Mouse (Mus musculus) neural tube, embryonic 13.5 days (tissue): ENCODE measurements around the gene Tmem218. TPM values are rescaled to one million over a fixed set of nuclear protein-coding genes. Genes with fewer than 3 reads are reported as not detected.

Experiments
- ATAC-seq: fragments of 200-750 bp; cut with Nextera tagmentation; 2 replicates; pipeline ENCODE4 v1.8.0; 2017; ENCODE audit warnings: low read depth, mild to moderate bottlenecking, moderate TSS enrichment, moderate library complexity
- H3K27ac ChIP-seq: fragments of 300-500 bp; sonication (generic); replicated peaks from 2 replicates; pipeline ENCODE4 v1.5.1; 2015; ENCODE audit warnings: moderate library complexity, mild to moderate bottlenecking, inconsistent platforms
- H3K27me3 ChIP-seq: fragments of 300-500 bp; sonication (generic); 2 replicates; pipeline ENCODE4 v1.6.1; 2015; ENCODE audit warnings: mild to moderate bottlenecking, inconsistent platforms
- H3K36me3 ChIP-seq: fragments of 300-500 bp; sonication (generic); 2 replicates; pipeline ENCODE4 v1.6.1; 2015; ENCODE audit warnings: mild to moderate bottlenecking, inconsistent platforms
- H3K4me1 ChIP-seq: fragments of 300-500 bp; sonication (generic); replicated peaks from 2 replicates; pipeline ENCODE4 v1.6.1; 2015; ENCODE audit warnings: inconsistent platforms
- H3K4me2 ChIP-seq: fragments of 300-500 bp; sonication (generic); 2 replicates; pipeline ENCODE4 v1.6.1; 2015; ENCODE audit warnings: inconsistent platforms, mild to moderate bottlenecking, moderate library complexity
- H3K4me3 ChIP-seq: fragments of 300-500 bp; sonication (generic); 2 replicates; pipeline ENCODE4 v1.5.1; 2015; ENCODE audit warnings: mild to moderate bottlenecking, inconsistent platforms
- H3K9ac ChIP-seq: fragments of 300-500 bp; sonication (generic); 2 replicates; pipeline ENCODE4 v1.6.1; 2015; ENCODE audit warnings: moderate library complexity, mild to moderate bottlenecking, inconsistent platforms
- H3K9me3 ChIP-seq: fragments of 300-500 bp; sonication (generic); 2 replicates; pipeline ENCODE4 v1.6.1; 2016; ENCODE audit warnings: inconsistent platforms
- WGBS: fragments of 180-500 bp; shearing (Covaris S2); methylation state at CpG from one replicate; pipeline ENCODE4 v1.1.7; 2015; 5-methylcytosine and 5-hydroxymethylcytosine counted together
- polyA plus RNA-seq: library from polyadenylated mRNA; unstranded; fragments of >200 nt; fragmentation: Nextera tagmentation; extraction: Ambion mirVana; gene quantifications from 2 replicates; pipeline ENCODE4 v1.2.1, GENCODE M21; 2015

The Tmem218 gene
- polyA plus RNA-seq: 12.2 and 12.5 TPM in 2 replicates

DNA sequence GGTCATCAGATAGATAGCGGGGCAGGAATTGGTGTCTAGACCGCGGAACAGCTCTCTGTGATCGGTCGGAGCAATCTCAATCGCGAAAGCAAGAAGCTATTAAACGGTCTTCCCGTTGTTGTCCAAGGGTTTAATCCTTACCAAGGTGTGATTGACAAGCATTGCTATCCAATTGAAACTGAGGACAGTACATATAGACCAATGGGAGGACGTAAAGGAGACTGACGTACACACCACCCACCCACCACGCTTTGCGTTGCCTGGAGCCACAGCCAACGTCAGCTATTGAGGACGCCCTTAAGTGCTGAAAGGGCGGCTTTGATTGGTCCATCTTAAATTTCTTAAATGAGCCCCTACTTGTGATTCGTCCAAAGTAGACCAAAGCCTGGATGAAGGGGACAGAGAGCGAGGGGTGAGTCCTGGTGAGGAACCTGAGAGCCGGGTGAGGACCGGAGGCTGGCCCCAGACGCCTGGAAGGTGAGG, at the start of gene Tmem218:
Gene Tmem218, plus strand, starts transcription at position 295 of the 483 bp plus-strand sequence.
- peak; percentile 100 for ATAC-seq
- H3K36me3 ChIP-seq: no peaks in the 10 kb centered on the region
- H3K9me3 ChIP-seq: no peaks in the 10 kb centered on the region
- H3K4me3 ChIP-seq: peak within 1 kb of the TSS; percentile 64
- peak within 1 kb of the TSS; percentile 92 for H3K27ac ChIP-seq
- H3K4me1 ChIP-seq: peaks cover 16% of the 10 kb centered on the region
- WGBS: 1% methylated on average over 21 of the region's 21 CpGs
- no peaks in the 10 kb centered on the region for H3K27me3 ChIP-seq
- H3K4me2 ChIP-seq: peak within 1 kb of the TSS; percentile 80
- peak within 1 kb of the TSS; percentile 79 for H3K9ac ChIP-seq

DNA sequence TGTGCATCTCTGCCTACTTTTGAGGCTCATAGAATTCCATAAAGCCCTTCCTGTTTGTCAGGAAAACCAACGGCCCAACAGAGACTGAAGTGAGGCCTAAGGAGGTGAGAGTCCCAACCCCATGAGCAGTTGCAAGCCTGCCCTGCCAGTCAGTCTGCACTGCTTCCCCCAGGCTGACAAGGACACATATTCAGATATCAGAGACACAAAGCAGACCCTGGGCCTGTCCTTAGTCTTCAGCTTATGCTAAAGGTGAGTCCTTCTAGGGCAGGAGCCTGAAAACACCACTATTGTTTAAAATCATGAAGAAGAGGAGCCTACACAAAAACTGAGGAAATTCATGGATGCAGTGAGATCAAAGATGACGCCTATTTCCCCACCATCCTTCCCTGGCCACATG, 47.3 kb upstream of the Tmem218 start:
- Histone ChIP-seq H3K9me3 (no peaks in the 10 kb centered on the region), H3K36me3 (no peaks in the 10 kb centered on the region), H3K27me3 (no peaks in the 10 kb centered on the region), H3K9ac (no peak overlapping the region), H3K4me2 (no peak overlapping the region), H3K4me1 (0 out of 2 replicates have a peak, but pooled peaks cover 6% of the 10 kb centered on the region), H3K27ac (no peak overlapping the region), H3K4me3 (no peak overlapping the region)
- 86% methylated on average over 2 of the region's 2 CpGs for WGBS
- ATAC-seq: no peak

DNA sequence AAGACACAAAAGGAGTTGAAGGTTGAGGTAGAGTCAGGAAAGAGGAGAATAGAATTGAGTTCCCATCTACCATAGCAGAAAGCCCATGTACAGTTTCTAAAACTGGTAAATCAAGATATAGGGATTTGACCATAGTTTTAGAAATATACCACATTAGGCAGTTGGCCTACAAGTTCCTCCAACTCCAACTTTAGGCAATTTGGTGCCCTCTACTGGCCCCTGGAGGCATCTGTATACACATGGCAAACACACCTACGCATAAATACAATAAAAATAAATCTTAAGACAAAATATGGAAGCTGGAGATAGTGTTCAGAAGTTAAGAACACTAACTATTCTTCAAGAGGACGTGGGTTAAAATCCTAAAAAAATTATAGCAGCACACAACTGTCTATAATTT, 41.1 kb upstream of the Tmem218 start:
- ATAC-seq: no peak
- Histone ChIP-seq H3K9me3 (no peaks in the 10 kb centered on the region), H3K36me3 (no peaks in the 10 kb centered on the region), H3K4me1 (no peaks in the 10 kb centered on the region), H3K4me3 (no peak overlapping the region), H3K27ac (no peak overlapping the region), H3K4me2 (no peak overlapping the region), H3K27me3 (no peaks in the 10 kb centered on the region), H3K9ac (no peak overlapping the region)
- WGBS: 69% methylated on average over 2 of the region's 2 CpGs

DNA sequence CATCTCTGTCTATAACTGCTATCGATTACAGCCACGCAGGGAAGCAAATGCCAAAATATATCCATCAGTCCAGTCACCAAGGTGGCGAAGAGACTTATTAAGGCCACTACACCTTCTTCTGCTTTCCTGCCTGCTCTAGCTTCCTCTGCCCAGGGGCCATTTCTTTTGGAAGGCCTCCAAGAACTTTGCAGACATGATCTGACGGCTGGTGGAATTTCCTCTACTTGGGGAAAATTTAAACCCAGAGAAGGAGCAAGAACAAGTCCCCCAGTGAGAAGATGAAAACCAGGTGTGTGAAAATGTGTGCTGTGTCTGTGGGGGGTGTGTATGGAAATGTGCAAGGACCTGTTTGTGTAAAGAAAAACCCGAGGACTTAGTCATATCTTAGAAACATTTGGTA, 34.6 kb upstream of the Tmem218 start:
- no peaks in the 10 kb centered on the region for H3K36me3 ChIP-seq
- no peak overlapping the region for H3K27ac ChIP-seq
- no peaks in the 10 kb centered on the region for H3K9me3 ChIP-seq
- 63% methylated on average over 5 of the region's 5 CpGs for WGBS
- H3K4me3 ChIP-seq: no peak overlapping the region
- ATAC-seq: no peak
- peaks cover 6% of the 10 kb centered on the region; the same call in 1 of the 2 replicates for H3K27me3 ChIP-seq
- H3K4me2 ChIP-seq: no peak overlapping the region
- peaks cover 33% of the 10 kb centered on the region for H3K4me1 ChIP-seq
- no peak overlapping the region for H3K9ac ChIP-seq

DNA sequence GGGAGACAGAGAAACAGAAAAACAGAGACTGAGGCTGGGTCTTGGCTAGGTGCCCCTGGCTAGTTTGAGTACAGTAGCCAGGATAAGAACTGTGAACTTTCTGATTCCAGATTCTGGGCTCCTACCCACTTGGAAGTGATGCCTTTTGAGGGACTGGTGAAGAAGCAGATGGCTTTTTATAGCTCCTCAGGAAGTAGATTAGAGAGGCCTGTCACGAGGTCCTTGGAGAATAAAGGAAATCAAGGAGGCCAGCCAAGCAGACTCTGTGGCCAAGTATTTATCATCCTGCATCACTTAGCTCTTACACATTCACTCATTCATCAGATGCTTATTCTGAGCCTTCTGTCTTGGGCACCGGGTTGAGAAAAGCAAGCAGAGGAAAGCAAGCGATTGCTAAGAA, 32.0 kb upstream of the Tmem218 start:
- no peaks in the 10 kb centered on the region for H3K9me3 ChIP-seq
- WGBS: 46% methylated on average over 3 of the region's 3 CpGs
- no peak for ATAC-seq
- H3K27me3 ChIP-seq: peaks cover 6% of the 10 kb centered on the region; the same call in 1 of the 2 replicates
- H3K9ac ChIP-seq: no peak overlapping the region
- no peak overlapping the region for H3K4me2 ChIP-seq
- no peak overlapping the region for H3K27ac ChIP-seq
- H3K4me3 ChIP-seq: no peak overlapping the region
- H3K4me1 ChIP-seq: peaks cover 52% of the 10 kb centered on the region
- no peaks in the 10 kb centered on the region for H3K36me3 ChIP-seq

DNA sequence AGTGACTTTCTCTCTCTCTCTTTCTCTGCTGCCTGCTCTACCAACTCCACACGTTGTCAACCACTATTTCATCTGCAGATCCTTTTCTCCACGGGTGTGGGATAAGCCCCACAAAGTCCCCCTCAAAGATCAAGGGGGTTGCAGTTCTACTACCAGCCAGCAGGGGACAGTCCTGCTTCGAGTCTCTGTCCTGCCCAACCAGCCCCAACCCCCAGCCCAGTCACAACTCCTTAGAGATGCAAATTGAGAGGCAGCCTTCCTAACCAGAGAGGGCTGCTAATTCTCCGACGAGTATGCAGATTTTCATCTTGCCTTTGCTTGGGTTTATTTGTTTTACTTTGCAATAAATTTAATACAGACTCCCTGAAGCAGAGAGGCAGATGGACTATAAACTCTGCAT, 30.9 kb upstream of the Tmem218 start:
- no peak overlapping the region for H3K9ac ChIP-seq
- no peaks in the 10 kb centered on the region for H3K9me3 ChIP-seq
- 1% methylated on average over 5 of the region's 5 CpGs for WGBS
- H3K27ac ChIP-seq: peak overlapping the region; percentile 18
- peaks cover 59% of the 10 kb centered on the region for H3K4me1 ChIP-seq
- no peak overlapping the region for H3K4me2 ChIP-seq
- H3K36me3 ChIP-seq: no peaks in the 10 kb centered on the region
- H3K27me3 ChIP-seq: peaks cover 6% of the 10 kb centered on the region; the same call in 1 of the 2 replicates
- ATAC-seq: peak; percentile 76
- no peak overlapping the region for H3K4me3 ChIP-seq

DNA sequence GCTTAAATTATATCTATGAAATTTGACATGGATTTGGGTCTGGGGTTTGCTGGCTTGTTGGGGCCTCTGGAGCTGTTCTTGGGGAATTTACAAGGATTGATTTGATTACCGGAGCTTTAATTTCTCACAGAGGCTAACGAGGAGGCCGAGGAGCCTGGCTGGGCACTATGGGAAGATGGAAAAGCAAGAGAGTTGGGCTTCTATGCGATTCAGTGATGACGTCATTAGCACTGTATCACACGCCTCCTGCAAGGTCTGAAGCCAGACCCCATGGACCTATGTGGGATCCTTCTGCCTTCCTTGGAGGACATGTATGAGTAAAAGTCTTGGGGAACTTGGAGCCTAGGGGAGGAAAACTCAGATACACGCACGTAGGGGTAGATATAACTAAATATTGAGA, 30.5 kb upstream of the Tmem218 start:
- Histone ChIP-seq H3K4me2 (no peak overlapping the region), H3K4me1 (peaks cover 59% of the 10 kb centered on the region), H3K9me3 (no peaks in the 10 kb centered on the region), H3K27me3 (peaks cover 6% of the 10 kb centered on the region; the same call in 1 of the 2 replicates), H3K27ac (peak overlapping the region; percentile 18), H3K36me3 (no peaks in the 10 kb centered on the region), H3K9ac (no peak overlapping the region), H3K4me3 (no peak overlapping the region)
- ATAC-seq: no peak; the same call in 1 of the 2 replicates
- 39% methylated on average over 8 of the region's 8 CpGs for WGBS

DNA sequence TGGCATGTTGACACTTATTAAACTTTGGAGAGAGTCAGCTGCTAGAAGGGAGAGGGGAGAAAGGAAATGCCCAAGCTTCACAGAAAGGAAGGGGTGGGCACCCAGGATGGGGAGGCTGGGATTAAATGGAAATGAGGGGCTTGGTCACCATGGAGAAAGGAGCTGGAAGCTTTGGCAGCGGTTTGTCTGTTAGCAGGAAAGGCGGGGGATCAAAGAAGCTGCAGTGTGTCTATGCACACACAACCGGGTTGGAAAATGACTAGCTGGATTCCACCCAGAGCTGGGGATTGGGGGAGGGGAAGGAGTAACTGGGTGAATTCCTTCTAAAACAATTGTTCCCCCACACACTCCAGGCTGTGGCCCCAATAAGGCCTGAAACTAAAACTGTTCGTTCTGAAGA, 29.1 kb upstream of the Tmem218 start:
- no peak overlapping the region for H3K4me2 ChIP-seq
- WGBS: 19% methylated on average over 4 of the region's 4 CpGs
- H3K4me1 ChIP-seq: peaks cover 59% of the 10 kb centered on the region
- H3K9me3 ChIP-seq: no peaks in the 10 kb centered on the region
- H3K27me3 ChIP-seq: peaks cover 6% of the 10 kb centered on the region; the same call in 1 of the 2 replicates
- peak; percentile 59 for ATAC-seq
- no peak overlapping the region; the same call in 1 of the 2 replicates for H3K9ac ChIP-seq
- H3K36me3 ChIP-seq: no peaks in the 10 kb centered on the region
- no peak overlapping the region for H3K4me3 ChIP-seq
- H3K27ac ChIP-seq: peak overlapping the region; percentile 66

DNA sequence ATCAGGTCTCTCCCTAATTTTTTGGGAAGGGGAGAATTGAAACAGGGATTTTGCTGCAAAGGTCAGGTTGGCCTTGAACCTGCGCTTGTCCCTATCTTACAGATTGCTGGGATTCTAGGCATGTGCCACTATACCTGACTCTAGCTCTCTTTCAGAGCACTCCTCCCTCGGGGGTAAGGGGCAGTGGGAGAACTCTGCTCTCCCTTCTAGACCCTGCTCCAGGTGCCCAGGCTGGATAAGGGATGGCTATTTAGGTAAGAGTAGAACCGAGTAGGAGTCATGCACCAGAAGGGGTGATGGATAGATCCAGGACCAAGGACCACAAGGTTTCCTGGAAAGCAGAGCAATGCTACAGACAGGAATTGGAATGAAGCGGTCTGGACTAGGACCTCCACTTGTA, 28.4 kb upstream of the Tmem218 start:
- Histone ChIP-seq H3K27ac (no peak overlapping the region), H3K4me2 (no peak overlapping the region), H3K27me3 (peaks cover 6% of the 10 kb centered on the region; the same call in 1 of the 2 replicates), H3K9me3 (no peaks in the 10 kb centered on the region), H3K9ac (no peak overlapping the region), H3K4me3 (no peak overlapping the region), H3K36me3 (no peaks in the 10 kb centered on the region), H3K4me1 (peaks cover 59% of the 10 kb centered on the region)
- no peak for ATAC-seq
- 87% methylated on average over 4 of the region's 4 CpGs for WGBS

DNA sequence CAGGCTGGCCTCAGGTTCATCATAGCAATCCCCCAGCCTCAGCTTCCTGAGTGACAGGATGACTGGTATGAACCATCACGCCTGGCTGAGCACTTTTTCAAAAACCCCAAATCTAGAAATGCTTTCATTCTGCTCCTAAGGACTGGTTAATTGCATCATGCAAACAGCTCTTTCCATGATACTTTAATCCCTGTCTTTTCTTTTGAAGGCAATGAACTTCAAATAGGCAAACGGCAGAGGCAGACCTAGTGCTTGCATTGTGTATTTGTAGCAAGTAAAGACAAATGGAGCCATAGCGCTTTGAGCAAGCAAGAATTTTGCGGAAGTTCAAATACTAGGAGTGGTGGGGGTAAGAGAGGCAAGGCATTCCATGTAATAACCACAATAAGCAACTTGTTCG, 26.4 kb upstream of the Tmem218 start:
- H3K4me1 ChIP-seq: peaks cover 43% of the 10 kb centered on the region
- H3K27me3 ChIP-seq: no peaks in the 10 kb centered on the region
- WGBS: 72% methylated on average over 5 of the region's 5 CpGs
- H3K27ac ChIP-seq: 0 out of 2 replicates have a peak overlapping the region, but pooled peaks have one; percentile 4
- no peak overlapping the region for H3K4me2 ChIP-seq
- no peak overlapping the region for H3K9ac ChIP-seq
- no peaks in the 10 kb centered on the region for H3K9me3 ChIP-seq
- no peak overlapping the region for H3K4me3 ChIP-seq
- no peak for ATAC-seq
- H3K36me3 ChIP-seq: no peaks in the 10 kb centered on the region

DNA sequence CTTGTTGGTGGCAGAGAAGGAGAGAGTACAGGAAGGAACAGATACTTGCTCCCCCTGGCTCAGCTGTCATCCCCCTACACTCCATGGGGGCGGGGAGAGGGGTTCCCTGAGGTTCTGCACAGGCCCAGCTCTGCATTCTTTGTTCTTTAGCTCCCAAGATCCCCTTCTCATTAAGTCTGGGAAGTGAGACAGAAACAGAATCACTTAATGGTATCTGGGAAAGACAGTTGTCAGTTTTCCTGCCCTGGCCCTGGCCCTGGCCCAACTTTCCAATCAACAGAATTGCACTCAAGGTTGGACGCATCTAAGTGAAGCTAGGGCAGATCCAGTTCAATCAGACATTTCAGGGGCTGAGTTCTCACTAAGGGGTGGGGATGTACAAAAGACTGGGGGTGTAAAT, 24.8 kb upstream of the Tmem218 start:
- no peak overlapping the region for H3K4me2 ChIP-seq
- H3K9ac ChIP-seq: no peak overlapping the region
- H3K27ac ChIP-seq: 0 out of 2 replicates have a peak overlapping the region, but pooled peaks have one; percentile 28
- no peaks in the 10 kb centered on the region for H3K9me3 ChIP-seq
- no peaks in the 10 kb centered on the region for H3K27me3 ChIP-seq
- 75% methylated on average over 2 of the region's 2 CpGs for WGBS
- H3K4me1 ChIP-seq: peaks cover 28% of the 10 kb centered on the region
- ATAC-seq: no peak
- no peaks in the 10 kb centered on the region for H3K36me3 ChIP-seq
- H3K4me3 ChIP-seq: no peak overlapping the region

DNA sequence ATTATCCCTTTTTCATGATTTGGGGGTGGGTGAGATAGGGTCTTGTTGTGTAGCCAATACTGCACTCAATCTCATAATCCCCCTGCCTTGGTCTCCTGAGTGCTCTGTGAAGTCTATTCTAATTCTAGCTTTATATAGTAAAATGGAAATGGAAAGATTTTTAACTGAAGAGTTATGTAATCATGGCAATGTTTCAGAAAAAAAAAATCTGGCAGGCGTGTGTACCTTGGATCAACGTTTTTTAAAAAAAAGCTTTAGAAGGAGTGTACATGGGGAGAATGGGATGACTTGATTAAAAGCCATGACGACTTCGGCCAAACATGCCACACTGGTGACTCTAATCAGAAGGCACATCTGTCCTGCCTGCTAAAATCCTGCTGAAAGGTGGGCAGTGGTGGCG, 20.6 kb upstream of the Tmem218 start:
- ATAC-seq: no peak
- Histone ChIP-seq H3K9ac (no peak overlapping the region), H3K4me1 (no peaks in the 10 kb centered on the region; the same call in 1 of the 2 replicates), H3K27me3 (no peaks in the 10 kb centered on the region), H3K4me2 (no peak overlapping the region), H3K27ac (no peak overlapping the region), H3K9me3 (no peaks in the 10 kb centered on the region), H3K36me3 (no peaks in the 10 kb centered on the region), H3K4me3 (no peak overlapping the region)
- WGBS: 89% methylated on average over 5 of the region's 5 CpGs

DNA sequence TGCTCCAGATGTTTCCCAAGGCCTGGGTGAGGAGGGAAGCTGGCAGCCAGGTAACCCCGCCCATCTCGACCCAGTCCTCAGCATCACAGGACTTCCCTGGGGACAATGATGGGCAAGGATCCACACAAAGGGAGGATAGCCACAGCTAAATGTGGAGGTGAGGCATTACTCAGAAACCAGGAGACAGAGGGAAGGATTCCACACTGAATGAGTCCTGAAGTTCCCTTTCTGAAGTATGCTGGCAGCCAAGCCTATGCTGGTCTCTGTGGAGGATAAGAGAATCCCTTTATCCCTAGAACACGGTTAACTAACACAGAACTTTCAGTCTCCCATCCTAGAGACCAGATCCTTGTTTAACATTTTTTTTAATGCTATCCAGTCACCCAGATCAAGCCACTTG, 20.0 kb upstream of the Tmem218 start:
- ATAC-seq: no peak
- Histone ChIP-seq H3K27me3 (no peaks in the 10 kb centered on the region), H3K36me3 (no peaks in the 10 kb centered on the region), H3K4me3 (no peak overlapping the region), H3K27ac (no peak overlapping the region), H3K4me1 (no peaks in the 10 kb centered on the region; the same call in 1 of the 2 replicates), H3K9ac (no peak overlapping the region), H3K9me3 (no peaks in the 10 kb centered on the region), H3K4me2 (no peak overlapping the region)
- 80% methylated on average over 3 of the region's 3 CpGs for WGBS
